Mouse (Mus musculus) hindbrain, embryonic 12.5 days (tissue): ENCODE measurements at regions not wholly inside any gene's neighbourhood (a gene's known extent, or its start where the extent isn't known, plus 50 kb on each side); places are given as distances from the start of the nearest gene placed in this dataset.

ENCODE experiments used
- ATAC-seq: fragments of 200-750 bp; cut with Nextera tagmentation; 2 replicates; pipeline ENCODE4 v1.8.0; 2017; ENCODE audit warnings: moderate TSS enrichment; ENCODE audit not compliant: low FRiP score
- H3K27ac ChIP-seq: fragments of 300-500 bp; sonication (generic); 2 replicates; pipeline ENCODE4 v1.5.1; 2016; ENCODE audit warnings: mild to moderate bottlenecking
- H3K27me3 ChIP-seq: fragments of 300-500 bp; sonication (generic); 2 replicates; pipeline ENCODE4 v1.6.1; 2016; ENCODE audit warnings: mild to moderate bottlenecking
- H3K36me3 ChIP-seq: fragments of 300-500 bp; sonication (generic); 2 replicates; pipeline ENCODE4 v1.6.1; 2016; ENCODE audit warnings: mild to moderate bottlenecking
- H3K4me1 ChIP-seq: fragments of 300-500 bp; sonication (generic); 2 replicates; pipeline ENCODE4 v1.6.1; 2016
- H3K4me2 ChIP-seq: fragments of 300-500 bp; sonication (generic); replicated peaks from 2 replicates; pipeline ENCODE4 v1.6.1; 2016; ENCODE audit warnings: mild to moderate bottlenecking
- H3K4me3 ChIP-seq: fragments of 300-500 bp; sonication (generic); 2 replicates; pipeline ENCODE4 v1.5.1; 2016; ENCODE audit warnings: mild to moderate bottlenecking
- H3K9ac ChIP-seq: fragments of 300-500 bp; sonication (generic); 2 replicates; pipeline ENCODE4 v1.6.1; 2016; ENCODE audit warnings: mild to moderate bottlenecking, moderate library complexity
- H3K9me3 ChIP-seq: fragments of 300-500 bp; sonication (generic); replicated peaks from 2 replicates; pipeline ENCODE4 v1.6.1; 2016; ENCODE audit warnings: mild to moderate bottlenecking
- WGBS: fragments of 180-500 bp; shearing (Covaris S2); methylation state at CpG from one replicate; pipeline ENCODE4 v1.1.7; 2016; 5-methylcytosine and 5-hydroxymethylcytosine counted together

- Histone ChIP-seq H3K36me3 (no peaks in the 10 kb centered on the region), H3K4me1 (no peaks in the 10 kb centered on the region), H3K4me3 (no peak overlapping the region), H3K9me3 (no peaks in the 10 kb centered on the region), H3K27ac (no peak overlapping the region), H3K27me3 (no peaks in the 10 kb centered on the region), H3K4me2 (no peak overlapping the region), H3K9ac (no peak overlapping the region)
- WGBS, result 71% methylated on average over 6 of the region's 6 CpGs
- no peak for ATAC-seq
These were observed 105.9 kb upstream of the Fam241a start for GRCm38 (mm10) chr3:128001924-128002501.

- WGBS, result 77% methylated on average over 7 of the region's 7 CpGs
- no peak for ATAC-seq
- no peaks in the 10 kb centered on the region for H3K27me3 ChIP-seq
These were observed 99.6 kb upstream of the Fam241a start for GRCm38 (mm10) chr3:127995678-127996077.

GRCm38 (mm10) chr3:127987583-127987982 lies 91.5 kb upstream of the Fam241a start:
- no peaks in the 10 kb centered on the region for H3K27me3 ChIP-seq
- H3K4me1 ChIP-seq, result no peaks in the 10 kb centered on the region
- no peak overlapping the region for H3K9ac ChIP-seq
- H3K9me3 ChIP-seq, result no peaks in the 10 kb centered on the region
- 73% methylated on average over 6 of the region's 6 CpGs for WGBS
- H3K27ac ChIP-seq, result no peak overlapping the region
- ATAC-seq, result no peak
- H3K36me3 ChIP-seq, result no peaks in the 10 kb centered on the region
- H3K4me3 ChIP-seq, result no peak overlapping the region
- H3K4me2 ChIP-seq, result no peak overlapping the region

More at GRCm38 (mm10) chr3:127995678-127996077, 99.6 kb upstream of the Fam241a start:
- H3K9me3 ChIP-seq, result no peaks in the 10 kb centered on the region
- no peaks in the 10 kb centered on the region for H3K4me1 ChIP-seq
- H3K4me2 ChIP-seq, result no peak overlapping the region
- H3K9ac ChIP-seq, result no peak overlapping the region
- H3K4me3 ChIP-seq, result no peak overlapping the region
- no peak overlapping the region for H3K27ac ChIP-seq
- no peaks in the 10 kb centered on the region for H3K36me3 ChIP-seq

GRCm38 (mm10) chr3:127985165-127985564 lies 89.0 kb upstream of the Fam241a start:
- Histone ChIP-seq H3K27me3 (no peaks in the 10 kb centered on the region), H3K9me3 (no peaks in the 10 kb centered on the region), H3K4me3 (no peak overlapping the region), H3K4me2 (no peak overlapping the region), H3K4me1 (no peaks in the 10 kb centered on the region), H3K27ac (no peak overlapping the region), H3K9ac (no peak overlapping the region), H3K36me3 (no peaks in the 10 kb centered on the region)
- 94% methylated on average over 3 of the region's 3 CpGs for WGBS
- ATAC-seq, result no peak

- H3K27me3 ChIP-seq, result no peaks in the 10 kb centered on the region
- ATAC-seq, result no peak
- no peak overlapping the region for H3K4me2 ChIP-seq
- 80% methylated on average over 6 of the region's 6 CpGs for WGBS
- H3K4me3 ChIP-seq, result no peak overlapping the region
- no peak overlapping the region for H3K27ac ChIP-seq
- no peaks in the 10 kb centered on the region for H3K9me3 ChIP-seq
- H3K9ac ChIP-seq, result no peak overlapping the region
- H3K4me1 ChIP-seq, result no peaks in the 10 kb centered on the region
- H3K36me3 ChIP-seq, result no peaks in the 10 kb centered on the region
These were observed 81.1 kb upstream of the Fam241a start for GRCm38 (mm10) chr3:127977240-127977639.

GRCm38 (mm10) chr3:127970891-127971290 lies 74.8 kb upstream of the Fam241a start:
- H3K4me1 ChIP-seq, result no peaks in the 10 kb centered on the region
- no peak overlapping the region for H3K4me2 ChIP-seq
- no peak; the same call in 1 of the 2 replicates for ATAC-seq
- no peak overlapping the region for H3K27ac ChIP-seq
- 5% methylated on average over 5 of the region's 5 CpGs for whole genome bisulfite sequencing
- H3K36me3 ChIP-seq, result no peaks in the 10 kb centered on the region
- no peaks in the 10 kb centered on the region for H3K9me3 ChIP-seq
- no peak overlapping the region for H3K4me3 ChIP-seq
- H3K27me3 ChIP-seq, result no peaks in the 10 kb centered on the region
- H3K9ac ChIP-seq, result no peak overlapping the region

GRCm38 (mm10) chr3:127967170-127967569 lies 71.0 kb upstream of the Fam241a start:
- Histone ChIP-seq H3K9me3 (no peaks in the 10 kb centered on the region), H3K4me1 (no peaks in the 10 kb centered on the region), H3K4me3 (no peak overlapping the region), H3K4me2 (no peak overlapping the region), H3K9ac (no peak overlapping the region), H3K27me3 (no peaks in the 10 kb centered on the region), H3K27ac (no peak overlapping the region), H3K36me3 (no peaks in the 10 kb centered on the region)
- ATAC-seq, result no peak
- WGBS, result 78% methylated on average over 10 of the region's 10 CpGs

- no peaks in the 10 kb centered on the region for H3K27me3 ChIP-seq
- no peaks in the 10 kb centered on the region for H3K4me1 ChIP-seq
- H3K27ac ChIP-seq, result no peak overlapping the region
- no peak overlapping the region for H3K9ac ChIP-seq
- no peaks in the 10 kb centered on the region for H3K36me3 ChIP-seq
- no peak overlapping the region for H3K4me3 ChIP-seq
- WGBS, result 84% methylated on average over 4 of the region's 4 CpGs
- H3K4me2 ChIP-seq, result no peak overlapping the region
- no peak for ATAC-seq
- no peaks in the 10 kb centered on the region for H3K9me3 ChIP-seq
These were observed 70.1 kb upstream of the Fam241a start for GRCm38 (mm10) chr3:127966214-127966613.

GRCm38 (mm10) chr3:127958919-127959684 lies 63.0 kb upstream of the Fam241a start:
- ATAC-seq, result no peak

GRCm38 (mm10) chr3:127954856-127955255 lies 58.7 kb upstream of the Fam241a start:
- WGBS, result 97% methylated on average over 4 of the region's 4 CpGs
- Histone ChIP-seq H3K9ac (no peak overlapping the region), H3K4me2 (no peak overlapping the region)

More at GRCm38 (mm10) chr3:127958919-127959684, 63.0 kb upstream of the Fam241a start:
- Histone ChIP-seq H3K4me3 (no peak overlapping the region), H3K27ac (no peak overlapping the region), H3K9me3 (no peaks in the 10 kb centered on the region), H3K4me2 (no peak overlapping the region), H3K36me3 (no peaks in the 10 kb centered on the region), H3K27me3 (no peaks in the 10 kb centered on the region), H3K4me1 (0 out of 2 replicates have a peak, but pooled peaks cover 3% of the 10 kb centered on the region), H3K9ac (no peak overlapping the region)
- WGBS, result 49% methylated on average over 13 of the region's 13 CpGs

GRCm38 (mm10) chr3:127953610-127954009 lies 57.5 kb upstream of the Fam241a start:
- H3K4me2 ChIP-seq, result no peak overlapping the region
- no peaks in the 10 kb centered on the region for H3K9me3 ChIP-seq
- no peak for ATAC-seq
- H3K27ac ChIP-seq, result no peak overlapping the region
- H3K36me3 ChIP-seq, result no peaks in the 10 kb centered on the region
- no peak overlapping the region for H3K4me3 ChIP-seq
- 82% methylated on average over 4 of the region's 4 CpGs for WGBS
- H3K4me1 ChIP-seq, result no peaks in the 10 kb centered on the region
- H3K9ac ChIP-seq, result no peak overlapping the region
- H3K27me3 ChIP-seq, result no peaks in the 10 kb centered on the region

More at GRCm38 (mm10) chr3:127954856-127955255, 58.7 kb upstream of the Fam241a start:
- no peak overlapping the region for H3K27ac ChIP-seq
- H3K4me1 ChIP-seq, result 0 out of 2 replicates have a peak, but pooled peaks cover 3% of the 10 kb centered on the region
- no peaks in the 10 kb centered on the region for H3K27me3 ChIP-seq
- no peak for ATAC-seq
- H3K9me3 ChIP-seq, result no peaks in the 10 kb centered on the region
- no peak overlapping the region for H3K4me3 ChIP-seq
- no peaks in the 10 kb centered on the region for H3K36me3 ChIP-seq

GRCm38 (mm10) chr3:127948898-127949620 lies 52.9 kb upstream of the Fam241a start:
- no peaks in the 10 kb centered on the region for H3K36me3 ChIP-seq
- no peaks in the 10 kb centered on the region for H3K27me3 ChIP-seq
- ATAC-seq, result peak; percentile 46; the same call in 1 of the 2 replicates
- no peak overlapping the region for H3K4me3 ChIP-seq
- H3K4me1 ChIP-seq, result no peaks in the 10 kb centered on the region
- no peaks in the 10 kb centered on the region for H3K9me3 ChIP-seq
- WGBS, result 48% methylated on average over 6 of the region's 6 CpGs
- no peak overlapping the region for H3K27ac ChIP-seq
- no peak overlapping the region for H3K4me2 ChIP-seq
- H3K9ac ChIP-seq, result no peak overlapping the region
